Mouse (Mus musculus) lung, postnatal 14 days (tissue): ENCODE results near the gene Lrsam1.

Source experiments
- DNase-seq: peaks from one replicate; pipeline ENCODE4 v3.0.0; 2021

Lrsam1 gene

DNA sequence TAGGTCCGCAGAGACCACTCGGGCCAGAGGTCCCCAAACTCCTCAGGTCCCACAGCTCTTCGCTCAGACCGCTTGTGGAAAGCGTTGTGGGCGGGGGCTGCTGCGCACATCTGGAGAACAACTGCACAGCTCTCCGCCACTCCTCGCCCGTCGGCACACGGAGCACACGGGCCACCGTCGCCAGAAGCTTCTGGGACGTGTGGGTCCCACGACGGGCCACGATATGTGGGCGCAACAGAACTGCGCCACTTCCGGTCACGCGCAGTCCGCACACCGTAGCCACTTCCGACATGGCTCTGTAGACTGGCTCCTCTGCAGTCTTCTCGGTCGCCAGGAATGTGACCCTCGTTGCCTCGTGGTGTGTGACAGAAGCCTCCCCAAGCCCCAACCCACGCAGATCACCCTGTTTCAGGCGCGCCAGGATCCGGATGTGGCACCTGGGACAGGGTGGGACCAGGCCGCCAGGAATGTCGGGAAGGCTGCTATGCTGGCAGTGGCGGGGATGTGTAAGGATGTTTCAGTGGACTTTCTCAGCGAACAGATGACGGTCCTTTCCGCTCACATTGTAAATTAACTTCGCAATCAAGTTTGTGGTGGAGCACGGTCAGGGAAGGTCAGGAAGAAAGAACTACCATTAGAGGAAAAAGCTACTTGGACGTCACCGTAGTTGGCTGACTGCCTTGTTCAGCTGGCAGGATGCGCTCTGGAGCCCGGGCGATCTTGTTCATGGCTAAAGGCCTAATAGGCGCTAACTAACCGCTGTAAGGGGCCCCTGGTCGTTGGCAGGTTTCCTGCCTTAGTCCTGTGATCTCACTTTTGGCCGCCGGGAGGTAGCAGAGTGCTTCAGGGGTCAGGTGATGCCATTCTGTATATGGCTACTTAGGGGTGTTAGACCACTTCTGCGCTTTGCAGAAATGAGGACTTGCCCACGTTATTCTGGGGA is 5.5 kb upstream of the Lrsam1 start:
- DNase-seq = peak; percentile 84

- DNase-seq = no peak
These were observed 4.8 kb upstream of the Lrsam1 start for GRCm38 (mm10) chr2:32966184-32966688.

DNA sequence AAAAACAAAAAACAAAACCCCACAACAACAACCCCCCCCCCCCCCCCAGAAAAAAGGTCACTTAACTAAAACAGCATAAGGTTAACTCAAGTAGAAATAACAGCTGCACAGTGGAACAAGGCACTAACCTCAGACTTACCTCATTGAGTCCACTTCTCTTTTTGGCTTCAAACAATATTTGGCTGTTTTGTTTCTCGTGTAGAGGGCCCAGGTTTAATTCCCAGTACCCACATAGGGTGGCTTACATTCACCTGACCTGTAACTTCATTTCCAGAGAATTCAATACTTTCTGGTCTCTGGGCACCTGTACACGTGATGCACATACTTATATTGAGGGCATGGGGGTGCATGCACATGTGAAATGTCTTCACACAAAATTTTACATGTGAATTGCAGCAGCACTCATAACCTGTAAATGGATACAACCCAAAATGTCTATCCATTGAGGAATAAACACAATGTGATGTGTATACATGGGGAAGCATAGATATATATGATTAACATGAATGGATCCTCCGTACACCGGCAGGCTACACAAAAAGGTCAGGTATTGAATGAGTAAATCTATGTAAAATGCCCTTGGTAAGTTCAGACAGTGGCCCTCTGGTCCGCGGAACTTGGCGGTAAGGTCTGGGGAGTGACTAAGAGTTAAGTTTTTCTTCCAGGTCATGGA is 4.2 kb upstream of the Lrsam1 start:
- DNase-seq = no peak

GRCm38 (mm10) chr2:32964659-32965457 is 3.4 kb upstream of the Lrsam1 start:
- DNase-seq = no peak

DNA sequence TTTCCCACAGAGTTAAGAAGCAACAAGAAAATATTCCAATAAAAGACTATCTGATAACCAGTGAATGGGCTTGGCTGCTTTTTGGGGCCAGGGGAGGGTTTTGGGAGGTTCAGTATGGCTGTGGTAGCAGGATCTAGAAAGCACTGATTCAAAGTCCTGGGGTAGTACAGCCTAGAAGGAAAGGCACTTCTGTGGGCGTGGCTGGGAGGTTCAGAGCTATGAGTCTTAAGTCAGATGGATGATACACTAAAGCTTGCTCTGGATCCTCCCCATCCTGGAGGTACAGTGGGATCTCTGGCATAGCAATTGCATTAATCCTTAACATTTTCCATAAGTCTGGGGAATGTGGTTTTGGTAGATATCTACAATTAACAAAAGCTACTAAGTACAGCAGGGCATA is 2.6 kb upstream of the Lrsam1 start:
- no peak for DNase-seq

- DNase-seq = no peak
These were observed 2.1 kb upstream of the Lrsam1 start for GRCm38 (mm10) chr2:32963544-32963943.

DNA sequence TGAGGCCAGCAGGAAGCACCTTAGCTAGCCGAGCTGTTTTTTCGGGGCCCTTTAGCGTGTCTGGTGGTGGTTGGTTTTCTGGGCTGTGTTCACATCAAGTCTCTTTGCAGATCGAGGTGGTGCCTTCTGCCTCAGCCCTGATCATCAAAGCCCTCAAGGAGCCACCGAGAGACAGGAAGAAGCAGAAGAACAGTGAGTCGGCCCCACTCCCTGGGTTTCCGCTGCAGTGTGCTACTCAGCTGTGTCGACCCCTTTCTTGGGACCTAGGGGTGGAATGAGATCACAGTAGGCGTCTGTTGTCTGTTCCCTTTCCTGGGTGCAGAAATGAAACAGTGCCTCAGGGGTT is 1.4 kb upstream of the Lrsam1 start:
- DNase-seq = no peak

DNA sequence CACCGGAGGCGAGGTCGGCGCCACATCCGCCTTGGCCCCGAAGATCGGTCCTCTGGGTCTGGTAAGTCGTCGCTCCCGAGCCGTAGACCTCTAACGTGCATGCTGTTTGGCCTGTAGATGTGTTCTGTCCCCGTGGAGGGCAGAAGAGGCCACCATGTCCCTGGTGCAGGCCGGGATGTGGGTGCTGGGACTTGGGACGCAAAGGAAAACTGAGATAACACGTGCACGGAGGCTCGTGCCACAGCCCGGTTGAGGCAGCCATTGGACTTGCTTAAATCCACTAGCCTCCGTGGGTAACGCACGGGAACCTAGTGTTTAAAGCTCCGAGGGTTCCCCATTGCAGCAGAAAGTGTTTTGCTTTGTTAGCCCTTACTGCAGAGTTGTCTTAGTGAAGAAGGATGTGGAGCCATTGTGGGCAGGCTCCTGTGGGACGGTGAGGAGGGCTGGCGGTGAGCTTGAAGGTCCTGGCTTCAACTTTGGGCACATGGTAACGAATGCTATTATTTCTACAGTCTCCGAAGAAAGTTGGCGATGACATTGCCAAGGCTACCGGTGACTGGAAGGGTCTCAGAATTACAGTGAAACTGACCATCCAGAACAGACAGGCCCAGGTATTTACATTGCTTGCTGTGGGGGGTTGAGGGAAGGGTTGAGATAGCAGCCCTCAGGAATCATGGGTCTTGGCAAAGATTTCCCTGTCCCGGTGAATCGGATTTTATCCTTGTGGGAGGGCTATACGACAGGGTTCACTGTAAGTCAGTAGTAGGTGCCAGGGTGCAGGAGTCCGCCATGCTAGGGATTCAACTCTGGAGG is 854 bp upstream of the Lrsam1 start:
- no peak for DNase-seq

GRCm38 (mm10) chr2:32960273-32960672 is 1.1 kb downstream of the Lrsam1 start:
- DNase-seq = no peak

DNA sequence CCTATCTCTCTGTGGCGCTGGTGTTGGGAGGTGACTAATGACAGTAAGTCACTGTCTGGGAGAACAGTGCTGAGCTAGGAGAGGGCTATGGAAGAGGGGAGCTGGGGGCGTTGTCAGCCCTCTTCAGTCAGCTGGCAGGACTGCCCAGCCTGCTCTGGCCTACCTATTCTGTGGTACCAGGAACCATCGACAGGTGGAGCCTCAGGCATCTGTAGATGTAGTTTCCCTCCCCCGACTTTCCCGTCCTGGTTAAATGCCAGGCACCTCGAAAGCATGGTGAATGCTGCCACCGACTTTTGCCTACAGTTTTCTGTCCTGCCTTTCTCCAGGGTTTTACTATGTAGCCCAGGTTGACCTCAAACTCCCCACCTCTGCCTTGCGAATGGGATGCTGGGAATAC is 4.1 kb downstream of the Lrsam1 start:
- no peak for DNase-seq

DNA sequence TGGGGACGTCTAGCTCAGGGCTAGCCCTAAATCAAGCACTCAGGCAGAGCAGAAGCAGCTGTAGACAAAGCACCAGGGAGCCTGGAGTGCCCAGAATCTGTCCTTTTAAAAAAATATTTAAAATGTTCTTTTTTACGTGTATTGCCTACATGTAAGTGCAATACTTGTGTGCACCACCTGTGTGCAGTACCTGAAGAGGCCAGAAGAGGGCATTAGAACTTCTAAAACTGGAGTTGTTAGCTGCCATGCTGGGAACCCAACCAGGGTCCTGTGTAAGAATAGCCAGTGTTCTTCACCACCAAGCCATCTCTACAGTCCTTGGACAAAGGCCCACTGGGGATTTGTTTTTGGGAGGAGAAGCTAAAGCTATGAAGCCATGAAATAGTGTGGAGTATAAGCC is 6.8 kb downstream of the Lrsam1 start:
- no peak for DNase-seq

DNA sequence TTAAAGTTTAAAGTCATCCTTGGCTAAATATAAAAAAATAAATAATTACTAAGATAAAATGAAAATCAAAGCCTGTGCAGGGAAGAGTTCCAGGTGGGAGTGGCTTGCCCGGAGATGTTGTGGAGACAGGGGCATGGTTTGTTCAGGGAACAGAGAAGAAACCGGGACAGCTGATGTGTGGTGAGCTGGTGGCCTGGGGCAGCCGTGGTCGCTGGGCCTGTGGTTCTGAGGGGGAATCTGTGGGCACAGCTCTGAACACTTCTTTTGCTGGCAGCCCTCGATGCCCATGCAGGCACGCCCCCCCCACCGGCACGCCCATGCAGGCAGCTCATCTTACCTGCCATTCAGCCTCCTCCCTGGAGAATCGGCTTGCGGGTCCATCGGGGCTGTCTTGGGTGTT is 14.0 kb downstream of the Lrsam1 start:
- no peak for DNase-seq

GRCm38 (mm10) chr2:32940483-32940882 is 20.9 kb downstream of the Lrsam1 start:
- DNase-seq = no peak

DNA sequence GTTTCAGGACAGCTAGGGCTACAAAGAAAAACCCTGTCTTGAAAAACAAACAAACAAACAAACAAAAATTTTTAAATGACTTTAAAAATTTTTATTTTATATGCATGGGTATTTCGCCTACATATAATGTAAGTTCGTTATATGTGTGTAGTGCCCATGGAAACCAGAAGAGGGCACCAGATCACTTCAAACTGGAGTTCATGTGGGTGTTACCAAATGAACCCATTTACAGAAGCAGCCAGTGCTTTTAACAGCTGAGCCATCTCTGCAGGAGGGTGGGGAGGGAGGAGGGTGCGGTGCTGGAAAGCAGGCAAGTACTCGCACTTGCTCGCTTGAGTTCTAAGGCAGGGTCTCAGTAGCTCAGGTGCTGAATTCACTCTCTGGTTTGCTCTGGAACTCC is 22.0 kb downstream of the Lrsam1 start:
- peak; percentile 66 for DNase-seq

DNA sequence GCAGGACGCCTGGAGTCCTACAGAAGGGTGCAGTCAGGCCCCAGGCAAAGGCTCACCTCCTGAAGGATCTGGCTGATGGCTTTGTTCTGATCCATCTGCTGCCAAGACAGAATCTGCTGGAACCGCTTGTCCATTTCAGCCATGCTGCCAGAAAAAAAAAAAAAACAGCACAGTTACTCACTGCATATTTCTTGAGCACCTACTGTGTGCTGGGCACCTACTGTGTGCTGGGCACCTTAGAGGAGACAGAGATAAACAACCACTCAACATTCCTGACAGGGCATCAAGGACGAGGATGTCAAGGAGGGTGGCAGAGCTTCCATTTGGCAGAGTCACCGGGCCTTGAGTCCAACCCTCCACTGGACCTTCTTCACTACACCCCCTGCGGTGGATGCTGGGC is 22.7 kb downstream of the Lrsam1 start:
- DNase-seq = no peak

GRCm38 (mm10) chr2:32931730-32932129 is 29.7 kb downstream of the Lrsam1 start:
- DNase-seq = no peak

- no peak for DNase-seq
These were observed 32.2 kb downstream of the Lrsam1 start for GRCm38 (mm10) chr2:32928947-32929829.

DNA sequence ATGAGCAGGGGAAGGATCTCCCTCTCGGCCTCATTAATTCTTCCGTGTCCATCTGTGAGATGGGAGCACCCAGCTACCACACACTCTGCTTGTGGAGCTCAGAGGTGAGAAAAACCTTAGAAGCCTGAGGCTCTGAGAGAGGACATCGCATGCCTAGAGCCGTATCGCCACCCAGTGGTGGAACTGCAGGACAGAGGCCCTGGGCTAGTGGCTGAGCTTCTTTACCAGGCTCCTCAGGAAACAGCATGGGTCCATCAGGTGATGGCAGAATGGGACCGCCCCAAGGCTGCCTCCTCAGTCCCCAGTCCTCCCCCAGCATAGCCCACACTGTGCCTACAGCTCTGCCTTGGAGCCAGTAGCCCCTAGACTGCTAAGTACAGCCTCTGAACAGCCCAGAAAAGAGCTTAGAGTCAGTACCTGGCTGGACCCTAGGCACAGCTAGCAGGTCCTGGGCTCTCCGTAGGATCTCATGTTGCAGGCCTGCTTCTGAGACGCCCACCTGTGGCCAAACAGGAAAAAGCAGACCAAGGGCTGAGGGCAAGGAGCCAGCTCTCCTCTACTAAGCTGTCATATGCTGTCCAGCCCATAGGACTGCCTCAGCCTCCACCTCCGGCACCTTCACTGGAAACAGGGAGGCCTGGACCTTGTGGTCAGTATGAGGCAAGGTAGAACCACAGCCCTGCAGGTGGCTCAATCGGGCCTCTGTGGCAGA is 33.0 kb downstream of the Lrsam1 start:
- DNase-seq = peak; percentile 88

- peak; percentile 53 for DNase-seq
These were observed 33.7 kb downstream of the Lrsam1 start for GRCm38 (mm10) chr2:32927624-32928234.
